Mouse (Mus musculus): ENCODE measurements around the gene Lce1h. TPM values are rescaled to one million over a fixed set of nuclear protein-coding genes. Genes with fewer than 3 reads are reported as not detected.

Gene Lce1h
- not detected for total RNA-seq (2021)

- DNase-seq (ENCODE audit: low spot score in 2 of 2), result no peak
- intact Hi-C loops (cut with DNase I), result no loop called here
Observed at GRCm38 (mm10) chr3:92764965-92765364, at the start of gene Lce1h. Gene Lce1h, minus strand, starts transcription at chr3:92765065.

- no peak for DNase-seq (ENCODE audit: low spot score in 2 of 2)
- intact Hi-C loops (cut with DNase I), result no loop called here
Observed at GRCm38 (mm10) chr3:92807791-92808190, 42.9 kb upstream of the Lce1h start, which contains the start of gene Lce1k. Gene Lce1k, minus strand, starts transcription at chr3:92807891.

GRCm38 (mm10) chr3:92790414-92790813 is 25.5 kb upstream of the Lce1h start, which contains the start of gene Lce1j:
Gene Lce1j, minus strand, starts transcription at chr3:92790514.
- DNase-seq (ENCODE audit: low spot score in 2 of 2), result no peak
- intact Hi-C loops (cut with DNase I), result no loop called here

GRCm38 (mm10) chr3:92778799-92779198 is 13.9 kb upstream of the Lce1h start, which contains the start of gene Lce1i:
Gene Lce1i, minus strand, starts transcription at chr3:92778899.
- intact Hi-C loops (cut with DNase I), result no loop called here
- DNase-seq (ENCODE audit: low spot score in 2 of 2), result no peak

- intact Hi-C loops (cut with DNase I), result loop anchor here (5.0 kb wide), 1 partner anchor 619 kb away; no protein-coding TSS in a partner anchor
- DNase-seq (ENCODE audit: low spot score in 2 of 2), result no peak
Observed at GRCm38 (mm10) chr3:92771573-92771972, 6.7 kb upstream of the Lce1h start.

- intact Hi-C loops (cut with DNase I), result loop anchor here (5.0 kb wide), 1 partner anchor 149 kb away; no protein-coding TSS in a partner anchor
Observed at GRCm38 (mm10) chr3:92753197-92753596, 11.7 kb downstream of the Lce1h start.

GRCm38 (mm10) chr3:92752238-92752637 is 12.6 kb downstream of the Lce1h start, which contains the start of gene Lce1g:
Gene Lce1g, minus strand, starts transcription at chr3:92752338.
- no peak for DNase-seq (ENCODE audit: low spot score in 2 of 2)
- intact Hi-C loops (cut with DNase I), result loop anchor here (5.0 kb wide), 1 partner anchor 150 kb away; no protein-coding TSS in a partner anchor

More at GRCm38 (mm10) chr3:92753197-92753596, 11.7 kb downstream of the Lce1h start:
- no peak for DNase-seq (ENCODE audit: low spot score in 2 of 2)

- DNase-seq (ENCODE audit: low spot score in 2 of 2), result no peak
- intact Hi-C loops (cut with DNase I), result no loop called here
Observed at GRCm38 (mm10) chr3:92738996-92739395, 25.9 kb downstream of the Lce1h start, which contains the start of gene Gm38119. Gene Gm38119, minus strand, starts transcription at chr3:92739096.

- intact Hi-C loops (cut with DNase I), result no loop called here
Observed at GRCm38 (mm10) chr3:92722631-92723030, 42.2 kb downstream of the Lce1h start.

GRCm38 (mm10) chr3:92720250-92720649 is 44.6 kb downstream of the Lce1h start, which contains the start of gene Lce1f:
Gene Lce1f, minus strand, starts transcription at chr3:92720350.
- intact Hi-C loops (cut with DNase I), result no loop called here
- DNase-seq (ENCODE audit: low spot score in 2 of 2), result no peak

More at GRCm38 (mm10) chr3:92722631-92723030, 42.2 kb downstream of the Lce1h start:
- DNase-seq (ENCODE audit: low spot score in 2 of 2), result no peak

GRCm38 (mm10) chr3:92715122-92715521 is 49.7 kb downstream of the Lce1h start:
- no peak for DNase-seq (ENCODE audit: low spot score in 2 of 2)
- intact Hi-C loops (cut with DNase I), result no loop called here

Other genes with a start within 250 kb of the Lce1h start
- not detected for gene 2310046K23Rik, start 230.6 kb downstream of the Lce1h start, total RNA-seq (2021)
- gene Ivl, start 191.3 kb downstream of the Lce1h start, total RNA-seq (2021), result not detected
- not detected for gene Smcp, start 176.1 kb downstream of the Lce1h start, total RNA-seq (2021)
- gene 2210017I01Rik, start 157.6 kb downstream of the Lce1h start, total RNA-seq (2021), result not detected
- gene Lce6a, start 143.4 kb downstream of the Lce1h start, total RNA-seq (2021), result not detected
- gene Lce1a1, start 116.8 kb downstream of the Lce1h start, total RNA-seq (2021), result not detected
- gene Lce1b, start 108.1 kb downstream of the Lce1h start, total RNA-seq (2021), result not detected
- gene Lce1a2, start 94.8 kb downstream of the Lce1h start, total RNA-seq (2021), result not detected
- not detected for gene Lce1c, start 85.8 kb downstream of the Lce1h start, total RNA-seq (2021)
- gene Lce1d, start 77.9 kb downstream of the Lce1h start, total RNA-seq (2021), result not detected
- not detected for gene Lce1e, start 56.0 kb downstream of the Lce1h start, total RNA-seq (2021)
- gene Lce1f, start 44.7 kb downstream of the Lce1h start, total RNA-seq (2021), result not detected
- gene Gm38119, start 26.0 kb downstream of the Lce1h start, total RNA-seq (2021), result not detected
- not detected for gene Lce1g, start 12.7 kb downstream of the Lce1h start, total RNA-seq (2021)
- gene Lce1i, start 13.8 kb upstream of the Lce1h start, total RNA-seq (2021), result not detected
- not detected for gene Lce1j, start 25.4 kb upstream of the Lce1h start, total RNA-seq (2021)
- not detected for gene Lce1k, start 42.8 kb upstream of the Lce1h start, total RNA-seq (2021)
- not detected for gene Kprp, start 62.2 kb upstream of the Lce1h start, total RNA-seq (2021)
- not detected for gene Lce1l, start 86.2 kb upstream of the Lce1h start, total RNA-seq (2021)
- gene 2310050C09Rik, start 105.2 kb upstream of the Lce1h start, total RNA-seq (2021), result not detected
- gene Lce3a, start 161.2 kb upstream of the Lce1h start, total RNA-seq (2021), result not detected
- not detected for gene Lce3b, start 167.9 kb upstream of the Lce1h start, total RNA-seq (2021)
- gene Lce3c, start 179.4 kb upstream of the Lce1h start, total RNA-seq (2021), result not detected
- gene Lce3d, start 192.3 kb upstream of the Lce1h start, total RNA-seq (2021), result not detected
- not detected for gene Lce3e, start 202.0 kb upstream of the Lce1h start, total RNA-seq (2021)
- gene Lce3f, start 227.2 kb upstream of the Lce1h start, total RNA-seq (2021), result not detected

Measured in left cerebral cortex, postnatal 25 days (tissue).